Mouse (Mus musculus): ENCODE measurements around the gene Dmbx1. TPM values are rescaled to one million over a fixed set of nuclear protein-coding genes. Genes with fewer than 3 reads are reported as not detected.

The Dmbx1 gene
- total and polyA plus RNA-seq, 2 experiments from 2014 or later = 7.7 to 9.6 TPM

- Histone ChIP-seq H3K9me3 (ENCODE audit: low read length) (no peaks in the 10 kb centered on the region), H3K27me3 (ENCODE audit: insufficient read depth, low read length) (peaks cover 40% of the 10 kb centered on the region), H3K4me1 (ENCODE audit: insufficient read depth, low read length) (no peaks in the 10 kb centered on the region), H3K4me3 (ENCODE audit: low read depth, low read length) (no peak overlapping the region), H3K36me3 (ENCODE audit: insufficient read depth, low read length) (no peaks in the 10 kb centered on the region), H3K27ac (ENCODE audit: low read depth, low read length) (no peak overlapping the region), H3K4me2 (ENCODE audit: low read depth, low read length, poor library complexity, severe bottlenecking) (no peak overlapping the region), H3K9ac (replicated peaks; ENCODE audit: low read length, poor library complexity, severe bottlenecking) (no peak overlapping the region)
- 14% methylated on average over 6 of the region's 6 CpGs for WGBS
- TF ChIP-seq CTCF (IDR thresholded peaks at IDR 0.05) = no peak
- no peak for ATAC-seq (ENCODE audit: low FRiP score)
- DNase-seq (ENCODE audit: low spot score) = no peak
Measured at GRCm38 (mm10) chr4:115963751-115964150, 24.0 kb upstream of the Dmbx1 start.

DNA sequence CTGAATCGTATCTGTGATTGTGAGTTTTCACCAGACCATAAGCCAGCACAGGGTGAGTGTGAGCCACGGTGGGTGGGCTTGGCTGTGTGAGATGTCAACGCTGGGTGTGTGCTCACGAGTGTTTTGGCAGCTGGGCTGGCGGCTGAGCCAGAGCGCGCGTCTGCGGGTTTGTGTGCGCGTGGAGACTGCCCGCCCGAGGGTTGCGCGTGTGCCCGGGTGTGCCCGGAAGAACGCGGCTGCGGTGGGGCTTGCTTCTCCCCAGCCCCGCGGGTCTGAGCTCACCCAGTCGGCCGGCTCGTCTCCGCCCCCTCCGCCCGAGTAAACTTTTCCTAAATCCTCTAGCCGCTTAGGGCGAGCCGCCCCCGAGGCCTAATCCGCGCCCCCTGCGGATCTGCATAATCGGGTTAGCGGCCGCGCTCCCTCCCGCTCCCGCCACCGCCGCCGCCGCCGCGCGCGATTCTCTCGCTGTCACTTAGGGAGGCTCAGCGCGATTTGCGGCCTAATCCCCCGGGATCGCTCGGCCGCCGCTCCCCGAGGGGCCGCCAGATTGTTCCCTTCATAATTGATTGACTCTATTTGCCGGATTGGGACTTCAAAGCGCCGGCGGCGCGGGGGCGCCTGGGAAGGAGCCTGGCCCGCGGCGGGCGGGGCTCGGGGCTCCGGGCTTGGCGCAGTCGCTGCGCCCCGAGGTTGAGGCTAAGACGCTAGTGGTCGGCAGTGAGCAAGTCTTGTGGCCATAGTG lies 23.1 kb upstream of the Dmbx1 start:
- Histone ChIP-seq H3K27ac (ENCODE audit: low read depth, low read length) (no peak overlapping the region), H3K4me2 (ENCODE audit: low read depth, low read length, poor library complexity, severe bottlenecking) (peak overlapping the region; percentile 94), H3K9me3 (ENCODE audit: low read length) (no peaks in the 10 kb centered on the region), H3K4me3 (ENCODE audit: low read depth, low read length) (peak overlapping the region; percentile 50), H3K36me3 (ENCODE audit: insufficient read depth, low read length) (no peaks in the 10 kb centered on the region), H3K27me3 (ENCODE audit: insufficient read depth, low read length) (peaks cover 39% of the 10 kb centered on the region), H3K9ac (replicated peaks; ENCODE audit: low read length, poor library complexity, severe bottlenecking) (peak overlapping the region; percentile 50), H3K4me1 (ENCODE audit: insufficient read depth, low read length) (no peaks in the 10 kb centered on the region)
- TF ChIP-seq CTCF (IDR thresholded peaks at IDR 0.05) = peak; percentile 5; the same call in 1 of the 2 replicates
- DNase-seq (ENCODE audit: low spot score) (peak; percentile 63), ATAC-seq (ENCODE audit: low FRiP score) (peak; percentile 59)
- under 1% methylated on average over 64 of the region's 79 CpGs for WGBS

DNA sequence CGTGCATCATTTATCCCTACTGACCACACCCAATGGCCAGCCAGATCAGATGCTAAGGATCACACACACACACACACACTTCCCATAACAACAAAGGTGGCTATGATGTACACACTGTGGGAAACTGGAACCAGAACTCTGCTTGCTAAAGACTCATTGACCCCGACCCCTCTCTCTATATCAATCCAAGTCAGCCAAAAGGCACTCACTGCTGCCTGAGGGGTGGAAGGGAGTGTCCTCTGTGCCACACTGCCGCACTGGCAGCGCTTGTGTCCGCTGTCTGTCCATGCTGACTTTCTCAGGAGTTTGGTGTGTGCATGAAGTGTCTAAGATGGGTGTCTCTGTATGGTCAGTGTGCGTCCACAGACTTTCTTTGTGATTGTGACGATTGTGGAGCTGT lies 22.3 kb upstream of the Dmbx1 start:
- Histone ChIP-seq H3K27me3 (ENCODE audit: insufficient read depth, low read length) (peaks cover 34% of the 10 kb centered on the region), H3K9ac (replicated peaks; ENCODE audit: low read length, poor library complexity, severe bottlenecking) (no peak overlapping the region), H3K27ac (ENCODE audit: low read depth, low read length) (no peak overlapping the region), H3K4me2 (ENCODE audit: low read depth, low read length, poor library complexity, severe bottlenecking) (peak overlapping the region; percentile 94; the same call in 1 of the 2 replicates), H3K4me1 (ENCODE audit: insufficient read depth, low read length) (no peaks in the 10 kb centered on the region), H3K9me3 (ENCODE audit: low read length) (no peaks in the 10 kb centered on the region), H3K4me3 (ENCODE audit: low read depth, low read length) (no peak overlapping the region; the same call in 1 of the 2 replicates), H3K36me3 (ENCODE audit: insufficient read depth, low read length) (no peaks in the 10 kb centered on the region)
- WGBS = 15% methylated on average over 7 of the region's 7 CpGs
- no peak for TF ChIP-seq CTCF (IDR thresholded peaks at IDR 0.05)
- no peak for ATAC-seq (ENCODE audit: low FRiP score)
- DNase-seq (ENCODE audit: low spot score) = no peak

DNA sequence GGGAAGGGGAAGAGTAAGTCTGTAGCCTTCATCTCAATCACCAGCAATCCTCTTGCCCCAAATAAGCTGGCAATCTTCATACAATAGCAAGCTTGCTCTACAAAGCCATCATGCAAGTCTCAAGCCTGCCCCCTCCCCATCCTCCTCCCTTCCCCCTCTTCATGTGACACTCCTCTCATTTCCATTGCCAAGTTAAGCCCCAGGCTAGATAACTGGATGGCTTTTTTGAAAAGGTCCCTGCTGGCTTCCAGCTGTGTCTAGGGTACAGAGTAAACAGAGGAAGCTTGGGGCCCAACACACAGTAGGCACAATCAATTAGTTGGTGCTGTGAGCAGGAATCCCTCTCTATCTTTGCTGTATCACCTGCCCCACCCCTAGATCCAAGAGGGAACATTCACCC lies 19.8 kb upstream of the Dmbx1 start:
- no peak for TF ChIP-seq CTCF (IDR thresholded peaks at IDR 0.05)
- Histone ChIP-seq H3K27ac (ENCODE audit: low read depth, low read length) (no peak overlapping the region), H3K36me3 (ENCODE audit: insufficient read depth, low read length) (no peaks in the 10 kb centered on the region), H3K4me3 (ENCODE audit: low read depth, low read length) (no peak overlapping the region), H3K4me1 (ENCODE audit: insufficient read depth, low read length) (no peaks in the 10 kb centered on the region), H3K4me2 (ENCODE audit: low read depth, low read length, poor library complexity, severe bottlenecking) (no peak overlapping the region), H3K9ac (replicated peaks; ENCODE audit: low read length, poor library complexity, severe bottlenecking) (no peak overlapping the region), H3K27me3 (ENCODE audit: insufficient read depth, low read length) (peaks cover 24% of the 10 kb centered on the region), H3K9me3 (ENCODE audit: low read length) (no peaks in the 10 kb centered on the region)
- DNase-seq (ENCODE audit: low spot score) = no peak
- ATAC-seq (ENCODE audit: low FRiP score) = no peak

DNA sequence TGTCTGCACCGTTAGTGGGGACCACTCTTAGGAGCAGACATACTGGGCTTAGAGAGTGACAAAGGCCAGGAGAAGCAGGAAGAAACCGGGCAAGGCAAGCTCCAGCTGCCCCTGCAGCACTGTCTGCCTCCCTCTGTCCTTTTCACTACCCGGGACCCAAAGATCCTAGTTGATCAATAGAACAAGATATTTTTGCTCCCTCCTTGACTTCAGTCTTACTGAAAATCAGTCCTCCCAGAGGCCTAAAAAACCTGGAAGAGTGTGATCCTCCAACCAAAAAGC lies 15.7 kb upstream of the Dmbx1 start:
- 17% methylated on average over 3 of the region's 3 CpGs for WGBS
- H3K4me2 ChIP-seq (ENCODE audit: low read depth, low read length, poor library complexity, severe bottlenecking) = peak overlapping the region; percentile 39
- H3K27ac ChIP-seq (ENCODE audit: low read depth, low read length) = no peak overlapping the region
- no peaks in the 10 kb centered on the region for H3K4me1 ChIP-seq (ENCODE audit: insufficient read depth, low read length)
- H3K9me3 ChIP-seq (ENCODE audit: low read length) = no peaks in the 10 kb centered on the region
- H3K4me3 ChIP-seq (ENCODE audit: low read depth, low read length) = no peak overlapping the region
- DNase-seq (ENCODE audit: low spot score) (no peak), ATAC-seq (ENCODE audit: low FRiP score) (no peak)
- TF ChIP-seq CTCF (IDR thresholded peaks at IDR 0.05) = no peak
- H3K36me3 ChIP-seq (ENCODE audit: insufficient read depth, low read length) = no peaks in the 10 kb centered on the region
- H3K9ac ChIP-seq (replicated peaks; ENCODE audit: low read length, poor library complexity, severe bottlenecking) = peak overlapping the region; percentile 55; the same call in 1 of the 2 replicates
- H3K27me3 ChIP-seq (ENCODE audit: insufficient read depth, low read length) = peaks cover 33% of the 10 kb centered on the region

GRCm38 (mm10) chr4:115954656-115955493 lies 15.1 kb upstream of the Dmbx1 start:
- Histone ChIP-seq H3K27ac (ENCODE audit: low read depth, low read length) (no peak overlapping the region), H3K27me3 (ENCODE audit: insufficient read depth, low read length) (peaks cover 35% of the 10 kb centered on the region), H3K4me1 (ENCODE audit: insufficient read depth, low read length) (no peaks in the 10 kb centered on the region), H3K36me3 (ENCODE audit: insufficient read depth, low read length) (no peaks in the 10 kb centered on the region), H3K9ac (replicated peaks; ENCODE audit: low read length, poor library complexity, severe bottlenecking) (peak overlapping the region; percentile 55), H3K9me3 (ENCODE audit: low read length) (no peaks in the 10 kb centered on the region), H3K4me3 (ENCODE audit: low read depth, low read length) (peak overlapping the region; percentile 16; the same call in 1 of the 2 replicates), H3K4me2 (ENCODE audit: low read depth, low read length, poor library complexity, severe bottlenecking) (peak overlapping the region; percentile 39)
- DNase-seq (ENCODE audit: low spot score) = no peak
- ATAC-seq (ENCODE audit: low FRiP score) = peak; percentile 41; the same call in 1 of the 2 replicates
- no peak for TF ChIP-seq CTCF (IDR thresholded peaks at IDR 0.05)
- 14% methylated on average over 19 of the region's 19 CpGs for WGBS

Measured in midbrain, postnatal 0 days (tissue).